ENCODE assay signal across 26 mouse cellular contexts in the genomic region with DNA sequence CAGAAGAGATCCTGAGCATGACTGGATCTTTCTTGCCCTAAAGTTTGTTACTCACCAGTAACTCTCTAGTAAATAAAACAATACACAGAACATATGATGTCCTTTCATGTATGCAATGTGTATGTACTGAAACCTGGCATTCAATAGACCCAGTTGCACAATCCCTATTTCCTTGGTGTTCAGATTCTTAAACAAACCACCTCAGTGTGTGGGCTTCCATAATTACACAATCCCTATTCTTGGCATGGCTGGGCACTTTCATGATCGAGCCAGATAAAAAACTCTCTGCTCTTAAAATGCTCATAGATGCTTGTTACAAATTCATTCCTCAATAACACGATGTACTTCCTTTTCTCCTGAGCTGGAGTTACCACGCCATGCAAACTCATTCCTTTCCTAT. TPM values are rescaled to one million over a fixed set of nuclear protein-coding genes. Genes with fewer than 3 reads are reported as not detected.
DNase-seq lines count a peak whose midpoint lies in the region; ATAC-seq and TF ChIP-seq lines count a peak whose summit lies in the region.
"Had no signal": no experiment of that assay in that cellular context is flagged by ENCODE, and none has a peak within 500 bp of the region (broad histone marks: within the 10 kb centered on the region; RNA-seq: fewer than 3 reads in every experiment).

No protein-coding gene starts in this region.

- no peaks in the 10 kb centered on the region for H3K27me3 ChIP-seq in Patski
- H3K27me3 ChIP-seq: embryonic facial prominence, embryonic 13.5 days; forebrain, embryonic 13.5 days; hindbrain, embryonic 12.5 days had no signal

- in situ Hi-C loops in Patski (cut with MboI; ENCODE audit: low pct_unique_long_range_greater_than_20kb), result loop anchor here (5.0 kb wide), 1 partner anchor 189 kb away; no protein-coding TSS in a partner anchor

- CTCF ChIA-PET in Patski (lab: Charles Lee), result no interaction called here

- POLR2A ChIA-PET in Patski (lab: Charles Lee), result no interaction called here

- no peak for TF ChIP-seq CTCF in Patski (IDR thresholded peaks at IDR 0.05)

- ATAC-seq in Patski, result no peak
- ATAC-seq: CD4-positive, CD25-positive, alpha-beta regulatory T cell, adult 4 months; forebrain, embryonic 13.5 days; forebrain, postnatal 0 days; hindbrain, embryonic 16.5 days; inflammation-experienced regulatory T-cells, adult 6 months had no signal

- DNase-seq in lung, postnatal 36 days, result peak; percentile 7
- DNase-seq in lung, postnatal 10 days, result no peak
- peak; percentile 27 for DNase-seq in Patski (ENCODE audit: low read depth, low spot score)
- peak; percentile 91 for DNase-seq in fat pad, adult 2 months (ENCODE audit: extremely low read depth, low read depth, low spot score)
- DNase-seq in Muller cell, postnatal 12 days (ENCODE audit: inconsistent ontology term), result no peak
- DNase-seq in adrenal gland, postnatal 4 days (ENCODE audit: low spot score in 2 of 2), result no peak
- DNase-seq: adrenal gland, postnatal 10 days; B cell, adult 2 months; cerebellum, adult 18-20 months; cerebellum, adult 9-11 months; cerebellum, postnatal 36 days; forebrain, postnatal 0 days; gastrocnemius, postnatal 36 days; heart, adult 18-20 months; heart, postnatal 10 days; heart, postnatal 4 days had no signal

RNA-seq across cellular contexts. Expression of a gene that starts 21.8 kb away (rescaled TPM):
- polyA plus RNA-seq in Patski (2021), result not detected
- total RNA-seq in adrenal gland, postnatal 4 days (2021), result 1 to 10 TPM in 1 of 2 experiments, not detected in 1; 2.4 TPM
- total RNA-seq: adrenal gland, postnatal 10 days; forebrain, postnatal 0 days; G1E; gastrocnemius, adult 8-10 months; gastrocnemius, postnatal 36 days; heart, adult 18-20 months; heart, postnatal 10 days; heart, postnatal 4 days had no signal
- polyA plus RNA-seq: CD4-positive, CD25-positive, alpha-beta regulatory T cell, adult 4 months; embryonic facial prominence, embryonic 13.5 days; forebrain, embryonic 13.5 days; forebrain, postnatal 0 days; G1E; heart, embryonic 10.5 days; heart, embryonic 14.5 days; hindbrain, embryonic 12.5 days; hindbrain, embryonic 16.5 days; inflammation-experienced regulatory T-cells, adult 6 months had no signal

Comparison
In these comparisons a context has a peak if more than half of its experiments do, and no peak if none do; other contexts are left out.
1. DNase-seq: peak in lung, postnatal 36 days (single experiment), Patski (single experiment) and fat pad, adult 2 months (single experiment); none in lung, postnatal 10 days (single experiment), Muller cell, postnatal 12 days (single experiment) and adrenal gland, postnatal 4 days (0 of 2).